Mouse (Mus musculus): ENCODE measurements at regions not wholly inside any gene's neighbourhood (a gene's known extent, or its start where the extent isn't known, plus 50 kb on each side); places are given as distances from the start of the nearest gene placed in this dataset.

DNA sequence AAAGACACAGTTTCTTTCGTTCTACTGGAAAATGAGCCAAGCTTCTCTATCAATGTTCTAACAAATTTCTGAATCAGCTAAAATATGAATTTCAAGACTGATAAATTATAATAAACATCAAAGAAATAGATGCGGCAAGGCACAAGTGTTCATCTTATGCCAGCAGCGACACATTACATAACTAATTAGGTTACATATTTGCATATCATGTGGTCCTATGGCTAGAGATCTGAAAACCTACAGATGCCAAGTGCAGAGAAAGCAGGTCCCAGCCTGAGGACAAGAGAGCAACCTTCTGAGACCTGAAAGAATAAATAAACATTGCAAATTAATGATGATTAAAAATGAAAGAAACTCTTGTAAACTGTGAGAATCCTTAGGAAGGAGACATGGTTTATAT is 201.3 kb upstream of the Tent5a start:
- DNase-seq (ENCODE audit: extremely low spot score, low read depth, low spot score): no peak

DNA sequence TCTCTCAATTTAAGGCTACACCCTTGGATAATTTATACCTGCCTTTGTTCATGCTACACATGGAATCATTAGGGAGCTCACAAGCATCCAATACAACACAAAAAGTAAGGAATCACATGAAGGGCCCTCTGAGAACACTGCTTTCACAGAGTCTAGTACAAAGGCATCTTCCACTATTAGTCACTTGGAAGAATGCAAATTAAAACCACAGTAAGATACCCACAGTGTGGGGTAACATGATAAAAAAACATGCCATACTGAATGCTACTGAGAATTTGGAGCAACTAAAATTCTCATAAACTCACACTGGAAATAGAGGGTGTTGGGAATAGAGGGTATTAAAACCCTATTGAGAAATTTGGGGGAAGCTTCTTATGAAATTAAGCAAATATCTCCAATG is 197.6 kb upstream of the Tent5a start:
- no peak for DNase-seq (ENCODE audit: extremely low spot score, low read depth, low spot score)

DNA sequence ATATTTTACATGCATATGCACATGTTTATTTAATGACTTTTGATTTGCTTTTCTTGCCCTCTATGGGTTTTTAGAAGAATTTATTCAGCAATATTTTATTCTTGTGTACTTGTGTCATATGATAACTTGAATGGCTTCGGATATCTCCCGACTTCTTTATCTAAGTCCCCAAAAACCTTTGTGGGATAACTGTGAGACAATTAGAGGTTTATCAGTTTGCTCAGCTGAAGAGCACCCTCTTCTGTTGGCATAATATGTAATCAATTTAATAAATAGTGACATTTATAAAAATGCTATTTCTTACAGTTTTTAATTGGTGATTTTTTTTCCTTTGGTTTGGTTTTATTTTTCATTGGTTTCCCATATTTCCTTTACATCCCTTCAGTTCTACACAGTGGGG is 194.2 kb upstream of the Tent5a start:
- DNase-seq (ENCODE audit: extremely low spot score, low read depth, low spot score): no peak

DNA sequence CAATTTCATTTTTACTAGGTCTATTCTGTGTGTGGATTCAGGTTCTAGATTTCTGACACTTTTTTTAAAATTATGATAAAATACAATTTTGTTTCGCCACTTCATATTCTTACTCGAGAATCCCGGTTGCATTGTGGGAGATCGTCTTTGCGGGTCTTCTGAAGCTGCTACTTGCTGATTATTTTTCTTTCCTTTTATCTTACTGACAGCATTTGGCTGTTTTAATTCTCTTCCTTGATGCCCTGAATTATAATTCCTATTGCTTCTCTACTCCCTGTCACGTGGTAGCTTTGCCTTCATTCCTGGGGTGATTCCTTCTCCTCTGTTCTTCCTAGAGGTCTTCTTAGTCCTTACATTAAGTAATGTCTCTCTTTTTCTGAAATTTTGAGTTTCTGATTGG is 193.8 kb upstream of the Tent5a start:
- DNase-seq (ENCODE audit: extremely low spot score, low read depth, low spot score): no peak

DNA sequence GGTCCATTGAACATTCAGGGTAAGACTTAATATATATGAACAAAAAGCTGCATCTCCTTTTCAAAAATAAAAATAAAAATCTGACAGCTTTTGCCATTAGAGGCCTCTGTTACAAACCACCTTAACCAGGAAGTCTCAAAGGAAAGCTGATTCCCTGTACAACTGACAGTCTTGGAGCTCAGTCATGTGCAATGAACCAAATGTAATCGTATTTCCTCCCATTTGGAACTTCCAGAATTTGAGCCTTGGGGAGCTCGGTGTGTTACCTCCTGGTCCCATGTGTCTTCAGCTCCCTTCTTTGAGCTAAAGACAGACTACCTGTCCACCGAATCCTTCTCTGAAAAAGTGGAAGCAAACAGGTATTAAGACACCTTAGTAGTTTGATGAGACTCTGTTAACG is 171.9 kb upstream of the Tent5a start:
- DNase-seq (ENCODE audit: extremely low spot score, low read depth, low spot score): no peak

DNA sequence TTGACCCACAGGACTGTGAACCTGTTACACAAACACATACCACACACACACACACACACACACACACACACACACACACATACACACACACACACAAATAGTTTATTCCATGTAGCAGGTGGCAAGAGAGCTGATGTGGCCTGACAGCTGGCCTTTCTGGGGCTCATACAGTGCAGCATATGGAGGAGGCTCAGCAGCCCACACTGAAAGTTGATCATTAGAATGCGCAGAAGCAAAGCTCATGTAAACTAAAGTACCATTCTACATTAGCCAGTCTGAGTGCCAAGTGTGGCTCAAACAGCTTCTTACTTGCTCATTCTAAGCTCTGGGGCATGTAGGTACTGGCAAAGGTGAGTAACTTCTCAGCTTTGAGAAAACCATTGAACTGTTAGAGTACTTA is 170.2 kb upstream of the Tent5a start:
- no peak for DNase-seq (ENCODE audit: extremely low spot score, low read depth, low spot score)

DNA sequence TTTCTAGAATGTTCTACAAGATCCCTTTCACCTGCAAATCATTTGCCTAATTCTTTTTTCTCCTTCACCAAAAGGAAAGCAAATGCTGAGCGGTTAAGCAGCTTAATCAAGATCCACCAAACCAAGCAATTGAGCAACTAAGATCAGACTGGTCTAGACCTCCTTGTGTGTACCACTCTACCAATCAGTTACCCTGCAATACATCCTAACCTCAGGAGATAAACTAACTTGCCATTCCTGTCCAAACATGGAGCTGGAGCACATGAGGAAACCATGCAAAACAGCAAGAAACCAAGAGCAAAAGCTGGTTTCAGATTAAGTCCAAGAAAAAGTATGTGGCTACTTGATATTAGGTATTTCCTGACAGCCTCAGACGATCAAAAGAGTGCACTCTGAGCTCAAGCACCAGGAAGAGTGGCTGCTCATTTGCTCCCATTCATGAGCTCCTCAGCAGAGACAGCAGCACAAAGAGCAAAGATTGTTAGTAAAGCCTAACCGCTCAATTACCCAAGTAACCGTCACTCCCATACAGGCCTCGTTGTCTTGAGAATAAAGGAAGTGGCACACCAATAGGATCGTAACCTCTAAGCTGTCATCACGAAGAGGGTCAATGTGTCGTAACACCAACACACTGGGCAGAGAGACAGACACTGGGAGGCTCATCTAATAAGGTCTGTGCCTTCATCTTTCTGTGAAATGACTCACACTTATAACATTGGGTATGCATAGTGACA is 169.5 kb upstream of the Tent5a start:
- DNase-seq (ENCODE audit: extremely low spot score, low read depth, low spot score): no peak

DNA sequence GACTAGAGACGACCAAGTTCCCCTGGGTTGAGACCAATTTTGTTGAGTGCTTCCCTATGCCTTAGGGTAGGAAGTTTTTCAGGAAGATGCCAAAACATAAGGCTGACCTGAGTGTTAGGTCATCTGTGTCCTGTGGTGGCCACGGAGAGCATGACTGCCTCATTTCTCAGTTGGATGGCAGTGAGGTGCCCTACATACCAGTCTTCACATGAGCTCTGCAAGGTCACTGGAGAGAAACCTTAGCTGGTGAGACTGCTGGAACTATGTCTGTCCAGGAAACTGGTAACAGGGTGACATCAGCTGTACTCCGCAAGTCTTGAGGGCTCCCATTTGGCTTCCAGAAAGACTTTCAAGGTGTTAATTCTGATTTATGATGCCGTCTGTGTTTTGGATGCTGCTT is 167.9 kb upstream of the Tent5a start:
- DNase-seq (ENCODE audit: extremely low spot score, low read depth, low spot score): no peak

DNA sequence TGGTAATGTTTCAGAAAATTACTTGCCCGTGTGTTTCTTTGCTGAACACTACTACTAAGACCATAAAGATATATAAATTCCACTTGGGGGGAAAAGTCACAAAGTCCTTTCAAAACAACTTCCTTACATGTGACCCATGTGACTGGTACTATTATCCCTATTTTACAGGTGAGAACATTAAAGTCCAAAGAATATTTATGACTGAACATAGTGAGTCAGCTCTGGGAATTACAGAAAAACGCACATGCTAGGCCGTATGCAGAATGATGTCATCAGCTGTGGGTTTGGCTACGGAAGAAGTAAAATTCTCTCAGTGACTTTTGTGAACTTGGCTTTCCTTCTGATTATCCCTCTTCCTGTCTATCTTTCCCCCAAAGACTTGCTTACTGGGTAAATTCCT is 166.6 kb upstream of the Tent5a start:
- no peak for DNase-seq (ENCODE audit: extremely low spot score, low read depth, low spot score)

DNA sequence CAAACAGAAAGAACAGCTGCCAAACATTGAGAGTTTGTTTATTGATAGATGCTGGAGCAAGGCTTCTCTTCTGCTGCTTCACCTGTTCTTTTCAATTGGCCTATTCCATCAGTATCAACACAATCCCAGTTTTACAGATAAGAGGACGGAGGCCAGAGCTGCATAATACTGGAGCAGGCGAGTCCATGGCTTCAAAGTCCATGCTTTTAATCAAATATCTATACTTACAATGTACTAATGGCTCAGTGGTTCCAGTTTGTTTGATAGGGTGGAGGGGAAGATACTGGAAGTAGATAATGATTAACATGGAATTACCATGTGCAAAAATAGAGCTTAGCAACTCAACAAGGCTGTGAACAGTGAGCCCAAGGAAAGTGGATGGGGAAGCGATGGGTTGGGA is 163.2 kb upstream of the Tent5a start:
- no peak for DNase-seq (ENCODE audit: extremely low spot score, low read depth, low spot score)

DNA sequence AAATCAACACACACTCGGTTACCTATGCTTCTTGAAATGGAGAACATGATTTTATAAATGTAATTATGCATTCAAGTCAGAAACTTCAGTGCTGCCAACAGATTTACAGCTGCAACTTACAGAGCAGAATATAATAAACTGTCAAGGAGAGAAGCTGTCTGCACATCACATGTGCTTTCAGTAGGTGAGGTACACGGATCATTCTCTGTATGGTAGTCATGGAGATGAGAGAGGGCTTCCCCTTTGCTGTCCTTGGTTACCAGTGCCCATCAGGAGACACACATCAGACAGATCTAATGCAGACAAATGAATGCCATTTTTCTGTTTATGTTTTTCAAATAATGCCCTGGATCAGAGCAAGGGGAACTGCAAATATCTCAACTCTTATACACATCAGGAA is 160.8 kb upstream of the Tent5a start:
- no peak for DNase-seq (ENCODE audit: extremely low spot score, low read depth, low spot score)

DNA sequence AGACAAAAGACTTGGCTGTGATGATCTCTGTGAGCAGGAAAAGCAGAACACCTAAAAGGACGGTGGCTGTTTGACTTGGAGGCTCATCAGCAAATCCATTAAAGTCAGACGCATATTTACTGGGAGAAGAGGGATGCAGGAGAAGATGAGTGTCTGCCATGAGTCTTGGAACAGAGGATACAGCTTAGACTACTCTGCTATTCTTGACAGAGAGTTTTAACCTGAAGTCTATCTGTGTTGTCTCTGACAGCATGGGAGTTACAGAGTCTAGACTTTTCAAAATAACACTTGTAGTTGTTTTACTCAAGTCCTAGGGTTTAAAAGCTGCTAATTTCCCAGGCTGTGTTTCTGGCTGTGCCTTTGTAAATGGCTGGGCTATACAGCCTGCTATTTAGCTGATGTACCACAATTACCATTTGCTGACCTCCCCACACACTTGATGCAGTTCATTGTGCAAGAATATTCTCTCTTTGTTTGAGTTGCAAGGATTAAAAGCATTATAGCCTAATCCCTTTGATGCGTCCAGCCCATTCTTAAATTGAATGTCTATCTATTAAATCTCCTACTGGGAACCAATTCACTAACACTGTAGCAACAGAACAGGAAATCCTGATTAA is 160.0 kb upstream of the Tent5a start:
- DNase-seq (ENCODE audit: extremely low spot score, low read depth, low spot score): no peak

DNA sequence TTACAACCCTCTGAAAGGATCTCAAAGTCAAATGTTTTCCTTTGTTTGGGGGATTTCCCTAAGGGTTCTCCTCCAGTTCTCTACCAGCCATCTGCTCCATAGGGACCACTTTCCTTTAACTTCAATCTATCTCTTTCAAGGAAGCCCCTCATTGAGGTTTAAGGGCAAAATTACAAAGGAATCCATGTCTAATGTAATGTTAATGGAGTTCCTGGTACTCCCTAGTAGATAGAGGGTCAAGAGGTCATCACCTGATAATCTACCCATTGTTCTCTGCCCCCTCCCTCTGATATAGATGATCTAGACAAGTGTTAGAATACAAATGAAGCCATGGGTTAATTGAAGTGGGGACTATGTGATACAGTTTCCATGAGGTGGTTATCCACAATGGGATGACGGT is 158.6 kb upstream of the Tent5a start:
- no peak for DNase-seq (ENCODE audit: extremely low spot score, low read depth, low spot score)

DNA sequence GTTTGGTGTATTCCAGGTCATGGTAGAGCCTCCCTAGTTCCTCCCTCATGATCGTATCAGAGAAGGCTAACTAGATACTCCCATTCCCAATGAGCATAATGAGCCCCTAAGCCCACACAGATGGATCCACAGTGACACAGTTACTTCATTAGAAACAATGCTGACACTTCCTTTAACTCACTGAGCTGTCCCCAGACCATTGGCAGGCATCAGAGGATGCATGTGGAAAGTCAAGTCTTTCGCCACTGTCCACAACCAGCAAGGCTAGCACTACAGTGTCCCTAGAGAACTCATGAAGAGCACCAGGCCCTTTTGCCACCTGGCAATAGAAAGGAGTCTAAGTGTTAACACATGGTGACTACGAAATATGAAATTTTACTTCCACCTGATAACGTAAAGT is 156.1 kb upstream of the Tent5a start:
- no peak for DNase-seq (ENCODE audit: extremely low spot score, low read depth, low spot score)

DNA sequence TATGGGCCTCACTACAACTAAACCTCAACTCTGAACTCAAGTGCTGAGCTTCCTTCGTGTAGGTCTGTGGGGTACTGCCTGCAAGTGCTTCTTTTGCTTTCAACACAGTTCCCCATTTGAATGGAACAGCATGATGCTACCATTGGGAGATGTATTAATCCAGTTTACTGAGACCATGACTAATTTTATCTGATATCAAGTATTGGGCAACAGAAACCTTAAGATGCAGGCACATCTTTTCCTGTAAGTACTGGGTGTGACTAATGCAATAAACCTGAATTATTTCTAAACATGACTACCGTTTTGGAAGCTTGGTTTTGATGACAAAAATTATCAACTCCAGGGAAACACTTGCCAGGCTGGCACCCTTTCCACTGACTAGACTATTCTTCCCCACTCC is 153.4 kb upstream of the Tent5a start:
- no peak for DNase-seq (ENCODE audit: extremely low spot score, low read depth, low spot score)

DNA sequence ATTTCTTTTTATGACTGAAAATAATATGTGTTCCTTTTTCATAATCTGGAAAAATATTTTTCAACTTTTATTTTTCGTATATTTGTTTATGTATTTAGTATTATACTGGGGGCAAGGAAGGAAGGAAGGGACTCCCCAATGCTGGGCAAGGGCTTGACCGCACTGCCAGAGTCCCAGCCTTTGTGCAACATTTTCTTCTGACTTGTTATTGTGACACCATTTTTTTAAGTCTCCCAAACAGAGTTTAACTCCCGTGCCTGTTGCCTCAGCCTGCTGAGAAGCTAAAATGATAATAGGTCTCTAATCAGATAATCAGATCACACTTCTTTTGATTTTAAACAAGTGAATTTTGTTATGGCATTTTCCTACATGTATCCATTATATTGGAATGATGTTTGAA is 148.1 kb upstream of the Tent5a start:
- DNase-seq (ENCODE audit: extremely low spot score, low read depth, low spot score): no peak

DNA sequence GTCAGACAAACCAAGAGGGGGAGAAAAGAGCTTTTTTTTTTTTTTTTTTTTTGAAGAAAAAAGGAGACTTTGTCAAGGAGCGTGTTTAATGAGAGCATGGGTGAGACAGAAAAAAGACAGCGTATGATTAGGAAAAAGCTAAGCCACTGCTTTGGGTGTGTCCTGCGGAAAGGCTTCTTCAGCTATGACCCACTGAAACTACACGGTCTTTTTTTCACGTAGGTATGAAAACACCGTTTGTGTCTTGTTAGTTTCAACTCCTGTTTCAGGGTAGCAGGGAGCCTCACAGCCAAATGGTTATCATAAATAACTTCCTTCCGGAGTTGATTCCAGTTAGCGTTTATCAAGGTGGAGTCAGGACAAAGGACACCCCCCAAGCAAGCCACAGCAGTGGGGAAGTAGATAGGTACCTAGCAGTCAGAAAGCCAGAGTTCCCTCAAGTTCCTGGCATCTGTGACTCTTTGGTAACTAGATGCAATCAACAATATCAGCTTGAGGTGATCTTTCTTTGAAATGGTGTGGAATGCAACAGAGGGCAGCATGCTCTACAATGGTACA is 143.2 kb upstream of the Tent5a start:
- DNase-seq (ENCODE audit: extremely low spot score, low read depth, low spot score): no peak

DNA sequence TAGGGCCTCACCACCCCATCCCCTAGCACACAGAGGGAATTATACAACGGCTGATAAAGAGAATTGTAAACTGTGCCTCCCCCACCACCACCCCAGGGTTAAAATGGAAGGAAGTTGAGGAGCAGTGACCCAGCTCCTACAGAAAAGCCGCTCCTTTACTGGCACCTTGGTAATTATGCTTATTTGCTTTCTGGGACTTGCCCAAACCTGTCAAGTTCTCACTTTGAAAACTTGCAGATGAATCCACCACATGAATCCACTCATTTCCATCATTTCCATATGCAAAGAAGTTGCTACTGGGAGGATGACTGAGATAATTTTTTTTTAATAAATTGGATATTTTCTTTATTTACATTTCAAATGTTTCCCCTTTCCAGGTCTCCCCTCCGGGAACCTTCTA is 142.1 kb upstream of the Tent5a start:
- DNase-seq (ENCODE audit: extremely low spot score, low read depth, low spot score): no peak

DNA sequence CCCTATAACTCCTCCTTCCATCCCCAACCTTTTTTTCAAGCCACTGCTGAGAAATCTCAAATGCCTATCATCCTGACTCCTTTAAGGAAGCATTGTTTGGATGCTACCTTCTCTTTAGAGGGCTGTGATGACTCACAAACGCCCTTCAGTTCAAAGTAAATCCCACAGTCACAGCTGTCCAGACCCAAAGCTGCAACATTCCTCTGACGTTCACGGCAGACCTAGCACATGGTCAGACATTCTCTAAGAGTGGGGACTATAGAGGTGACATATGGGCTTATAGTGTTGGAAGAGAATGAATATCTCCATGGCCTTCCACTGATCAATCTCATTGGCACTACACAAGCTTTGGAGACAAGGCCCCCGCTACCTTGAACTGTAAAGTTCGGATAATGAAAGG is 139.5 kb upstream of the Tent5a start:
- DNase-seq (ENCODE audit: extremely low spot score, low read depth, low spot score): no peak

DNA sequence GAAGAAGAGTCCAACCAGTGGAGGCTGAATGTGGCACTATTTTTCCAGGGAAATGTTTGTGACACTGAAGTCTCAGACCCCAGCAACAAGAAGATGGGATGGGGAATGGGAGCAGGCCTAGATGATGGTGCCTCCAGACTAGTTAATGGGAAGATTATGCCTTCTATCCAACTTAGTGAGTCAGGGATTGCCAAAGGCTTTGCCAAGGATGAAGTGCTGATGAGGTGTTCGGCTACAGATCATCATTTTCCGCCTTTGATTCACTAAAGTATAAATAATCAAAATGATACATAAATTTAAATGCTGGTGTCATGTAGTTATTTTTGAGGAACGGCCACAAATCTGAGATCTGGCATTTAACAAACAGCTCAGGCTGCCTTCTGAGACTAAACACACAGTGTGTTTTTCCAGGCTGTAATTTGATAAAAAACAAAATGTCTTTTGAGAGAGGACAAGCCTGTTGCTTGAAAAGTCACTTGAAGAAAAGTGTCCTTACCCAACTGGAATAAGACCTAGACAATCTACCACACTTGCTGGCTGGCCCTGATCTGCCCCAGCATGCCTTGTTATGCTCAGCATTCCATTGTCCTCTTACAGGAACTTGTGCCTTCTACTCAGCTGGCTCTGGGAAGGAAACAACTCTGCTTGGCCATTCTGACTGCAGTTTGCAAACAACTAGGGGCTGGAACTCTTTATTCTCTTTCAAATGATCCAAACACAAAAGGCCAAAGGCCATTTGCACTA is 132.1 kb upstream of the Tent5a start:
- DNase-seq (ENCODE audit: extremely low spot score, low read depth, low spot score): no peak

DNA sequence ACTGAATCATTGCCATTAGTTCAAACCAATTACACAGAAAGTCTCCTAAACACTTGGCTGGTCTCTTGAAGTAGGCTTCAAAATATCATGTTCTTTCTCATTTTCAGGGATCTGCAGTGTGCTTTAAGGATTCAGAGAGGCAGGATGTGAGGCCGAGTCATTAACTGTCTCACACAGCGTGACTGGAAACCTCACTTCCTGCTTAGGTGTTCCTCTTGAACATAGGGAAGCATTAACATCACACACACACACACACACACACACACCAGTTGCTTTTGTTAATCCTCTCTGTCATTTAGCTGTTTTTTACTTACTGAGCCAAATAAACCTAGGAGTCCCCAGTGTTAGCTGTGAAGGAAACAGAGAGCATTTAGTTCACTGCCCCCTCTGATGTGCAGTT is 131.2 kb upstream of the Tent5a start:
- DNase-seq (ENCODE audit: extremely low spot score, low read depth, low spot score): no peak

DNA sequence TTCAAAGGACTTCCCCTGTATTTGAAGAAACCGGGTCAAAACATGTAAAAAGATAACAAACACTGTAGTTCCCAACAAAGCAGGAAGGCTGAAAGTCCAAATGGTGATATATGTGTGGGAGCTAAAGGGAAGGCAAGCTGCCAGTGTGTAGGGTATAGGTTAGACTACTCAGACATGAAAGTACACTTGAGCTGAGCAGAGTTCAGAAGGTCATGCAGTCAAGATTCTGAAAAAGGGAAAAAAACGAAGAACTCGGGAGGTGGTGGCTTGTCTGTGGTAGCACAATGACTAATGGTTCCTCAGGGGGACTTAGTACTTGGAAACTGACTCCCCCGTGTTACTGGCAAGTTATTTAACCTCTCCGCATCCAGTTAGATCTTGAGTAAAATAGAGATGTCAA is 130.3 kb upstream of the Tent5a start:
- no peak for DNase-seq (ENCODE audit: extremely low spot score, low read depth, low spot score)
